Mouse (Mus musculus) kidney, embryonic 15.5 days (tissue): ENCODE measurements around the gene Zdhhc17. TPM values are rescaled to one million over a fixed set of nuclear protein-coding genes. Genes with fewer than 3 reads are reported as not detected.

ENCODE experiments used
- ATAC-seq: fragments of 200-750 bp; cut with Nextera tagmentation; replicated peaks from 2 replicates; pipeline ENCODE4 v1.8.0; 2017; ENCODE audit warnings: moderate TSS enrichment; ENCODE audit not compliant: low FRiP score
- H3K27ac ChIP-seq: fragments of 300-500 bp; sonication (generic); 2 replicates; pipeline ENCODE4 v1.5.1; 2015; ENCODE audit warnings: mild to moderate bottlenecking, inconsistent platforms
- H3K27me3 ChIP-seq: fragments of 300-500 bp; sonication (generic); 2 replicates; pipeline ENCODE4 v1.6.1; 2015; ENCODE audit warnings: inconsistent platforms
- H3K36me3 ChIP-seq: fragments of 300-500 bp; sonication (generic); 2 replicates; pipeline ENCODE4 v1.6.1; 2015; ENCODE audit warnings: inconsistent platforms
- H3K4me1 ChIP-seq: fragments of 300-500 bp; sonication (generic); 2 replicates; pipeline ENCODE4 v1.6.1; 2015; ENCODE audit warnings: inconsistent platforms
- H3K4me2 ChIP-seq: fragments of 300-500 bp; sonication (generic); 2 replicates; pipeline ENCODE4 v1.6.1; 2015; ENCODE audit warnings: moderate library complexity, mild to moderate bottlenecking, inconsistent platforms
- H3K4me3 ChIP-seq: fragments of 300-500 bp; sonication (generic); replicated peaks from 2 replicates; pipeline ENCODE4 v1.5.1; 2015; ENCODE audit warnings: mild to moderate bottlenecking, inconsistent platforms
- H3K9ac ChIP-seq: fragments of 300-500 bp; sonication (generic); 2 replicates; pipeline ENCODE4 v1.6.1; 2015; ENCODE audit warnings: mild to moderate bottlenecking, inconsistent platforms
- H3K9me3 ChIP-seq: fragments of 300-500 bp; sonication (generic); replicated peaks from 2 replicates; pipeline ENCODE4 v1.6.1; 2016; ENCODE audit warnings: inconsistent platforms
- WGBS: fragments of 180-500 bp; shearing (Covaris S2); methylation state at CpG from one replicate; pipeline ENCODE4 v1.1.7; 2015; ENCODE audit warnings: mixed read lengths; 5-methylcytosine and 5-hydroxymethylcytosine counted together
- polyA plus RNA-seq: library from polyadenylated mRNA; unstranded; fragments of >200 nt; fragmentation: Nextera tagmentation; extraction: Ambion mirVana; gene quantifications from 2 replicates; pipeline ENCODE4 v1.2.1, GENCODE M21; 2015

The Zdhhc17 gene
- polyA plus RNA-seq = 24.7 and 24.9 TPM in 2 replicates

DNA sequence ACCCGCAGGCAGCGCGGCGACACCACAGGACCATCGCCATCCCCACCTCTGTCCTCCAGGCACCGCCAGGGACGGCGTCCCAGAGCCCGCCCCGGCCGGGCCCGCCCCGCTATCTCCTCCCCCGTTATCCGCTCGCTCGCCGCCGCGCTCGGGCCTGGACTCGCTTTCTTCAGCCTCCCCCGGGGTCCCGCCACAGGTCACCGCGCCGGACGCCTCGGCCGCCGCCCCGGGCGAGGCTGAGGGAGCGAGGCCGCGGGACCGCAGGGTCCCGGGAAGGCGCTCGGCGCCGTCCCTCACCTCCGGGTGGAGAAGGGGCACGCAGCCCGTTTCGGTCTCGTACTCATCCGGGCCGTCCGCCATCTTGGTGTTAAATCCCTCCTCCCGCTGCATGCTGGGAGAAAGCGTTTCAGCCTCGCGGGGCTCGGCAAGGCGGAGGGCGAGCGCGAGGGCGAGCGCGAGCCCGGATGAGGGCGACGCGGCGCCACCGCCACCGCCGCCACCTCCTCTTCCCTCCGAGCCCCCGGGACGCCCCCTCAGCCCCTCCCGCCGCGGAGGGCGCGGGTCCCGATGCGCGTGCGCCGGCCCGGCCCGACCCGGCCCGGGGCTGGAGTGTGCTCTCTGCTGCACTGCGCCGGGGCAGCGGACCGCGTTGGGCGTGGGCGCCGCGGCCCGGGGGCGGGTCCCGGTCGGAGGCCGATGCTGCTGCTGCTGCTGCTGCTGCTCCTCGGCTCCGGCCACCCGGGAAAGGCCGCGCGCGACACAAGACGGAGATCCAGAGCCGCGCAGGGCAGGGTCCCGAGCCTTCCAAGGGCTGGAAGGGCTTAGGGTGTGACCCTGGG is at the start of gene Zdhhc17:
Zdhhc17 (minus strand) TSS at position 500 of the 839 bp plus-strand sequence.
- Histone ChIP-seq H3K27ac (peak within 1 kb of the TSS; percentile 99), H3K4me3 (peak within 1 kb of the TSS; percentile 89), H3K9ac (peak within 1 kb of the TSS; percentile 95), H3K9me3 (no peaks in the 10 kb centered on the region), H3K4me1 (peaks cover 21% of the 10 kb centered on the region), H3K36me3 (no peaks in the 10 kb centered on the region), H3K27me3 (no peaks in the 10 kb centered on the region), H3K4me2 (peak within 1 kb of the TSS; percentile 89)
- ATAC-seq = peak; percentile 94
- WGBS = under 1% methylated on average over 94 of the region's 112 CpGs

- no peaks in the 10 kb centered on the region for H3K4me1 ChIP-seq
- 54% methylated on average over 4 of the region's 4 CpGs for WGBS
- no peak for ATAC-seq
- H3K27ac ChIP-seq = no peak overlapping the region
- H3K9ac ChIP-seq = no peak overlapping the region
- H3K9me3 ChIP-seq = no peaks in the 10 kb centered on the region
- H3K36me3 ChIP-seq = no peaks in the 10 kb centered on the region
- no peak overlapping the region for H3K4me3 ChIP-seq
- H3K4me2 ChIP-seq = no peak overlapping the region
- no peaks in the 10 kb centered on the region for H3K27me3 ChIP-seq
Observed at GRCm38 (mm10) chr10:111055770-111056169, 45.8 kb upstream of the Zdhhc17 start.

- WGBS = 88% methylated on average over 3 of the region's 3 CpGs
- no peak overlapping the region for H3K27ac ChIP-seq
- H3K4me2 ChIP-seq = no peak overlapping the region
- no peaks in the 10 kb centered on the region for H3K9me3 ChIP-seq
- no peaks in the 10 kb centered on the region for H3K27me3 ChIP-seq
- H3K9ac ChIP-seq = no peak overlapping the region
- no peaks in the 10 kb centered on the region for H3K36me3 ChIP-seq
- no peak overlapping the region for H3K4me3 ChIP-seq
- ATAC-seq = no peak
- no peaks in the 10 kb centered on the region for H3K4me1 ChIP-seq
Observed at GRCm38 (mm10) chr10:111051606-111052005, 41.7 kb upstream of the Zdhhc17 start.

GRCm38 (mm10) chr10:111050511-111050910 is 40.6 kb upstream of the Zdhhc17 start:
- no peaks in the 10 kb centered on the region for H3K4me1 ChIP-seq
- WGBS = 72% methylated on average over 4 of the region's 4 CpGs
- no peak for ATAC-seq
- no peaks in the 10 kb centered on the region for H3K9me3 ChIP-seq
- H3K27ac ChIP-seq = no peak overlapping the region
- H3K4me3 ChIP-seq = no peak overlapping the region
- no peak overlapping the region for H3K4me2 ChIP-seq
- H3K9ac ChIP-seq = no peak overlapping the region
- H3K27me3 ChIP-seq = no peaks in the 10 kb centered on the region
- H3K36me3 ChIP-seq = no peaks in the 10 kb centered on the region

- Histone ChIP-seq H3K9me3 (no peaks in the 10 kb centered on the region; the same call in 1 of the 2 replicates), H3K4me2 (no peak overlapping the region), H3K27ac (no peak overlapping the region), H3K27me3 (no peaks in the 10 kb centered on the region), H3K9ac (no peak overlapping the region), H3K4me3 (no peak overlapping the region), H3K36me3 (no peaks in the 10 kb centered on the region), H3K4me1 (no peaks in the 10 kb centered on the region)
- no peak for ATAC-seq
- 72% methylated on average over 3 of the region's 3 CpGs for WGBS
Observed at GRCm38 (mm10) chr10:111050061-111050460, 40.1 kb upstream of the Zdhhc17 start.

DNA sequence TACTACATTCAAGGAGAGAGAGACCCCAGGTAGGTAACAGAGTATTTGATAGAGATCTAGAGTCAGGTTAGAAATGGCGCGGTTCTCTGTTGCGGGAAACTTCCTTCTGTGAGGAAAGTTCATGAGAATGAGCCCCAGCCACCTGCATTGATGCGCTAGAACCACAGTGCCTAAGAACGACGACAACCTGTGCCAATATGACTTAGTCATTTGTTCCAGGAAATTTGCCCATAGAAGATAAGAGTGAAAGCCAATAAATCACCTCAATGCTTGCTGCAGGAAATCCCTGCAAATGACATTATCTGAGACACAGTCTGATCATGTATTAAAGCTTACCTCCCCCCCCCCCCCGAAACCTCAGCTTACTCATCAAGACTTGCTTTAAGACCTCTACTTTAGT is 38.0 kb upstream of the Zdhhc17 start:
- Histone ChIP-seq H3K9ac (no peak overlapping the region), H3K4me2 (no peak overlapping the region), H3K4me3 (no peak overlapping the region), H3K4me1 (no peaks in the 10 kb centered on the region), H3K27ac (no peak overlapping the region), H3K36me3 (no peaks in the 10 kb centered on the region), H3K9me3 (peaks cover 8% of the 10 kb centered on the region; the same call in 1 of the 2 replicates), H3K27me3 (no peaks in the 10 kb centered on the region)
- ATAC-seq = no peak
- 77% methylated on average over 7 of the region's 7 CpGs for WGBS

GRCm38 (mm10) chr10:111040078-111040656 is 30.2 kb upstream of the Zdhhc17 start:
- WGBS = 79% methylated on average over 7 of the region's 7 CpGs
- Histone ChIP-seq H3K9ac (no peak overlapping the region), H3K36me3 (no peaks in the 10 kb centered on the region), H3K9me3 (peaks cover 8% of the 10 kb centered on the region; the same call in 1 of the 2 replicates), H3K4me3 (no peak overlapping the region), H3K4me2 (no peak overlapping the region), H3K4me1 (no peaks in the 10 kb centered on the region), H3K27me3 (no peaks in the 10 kb centered on the region), H3K27ac (no peak overlapping the region)
- no peak for ATAC-seq

DNA sequence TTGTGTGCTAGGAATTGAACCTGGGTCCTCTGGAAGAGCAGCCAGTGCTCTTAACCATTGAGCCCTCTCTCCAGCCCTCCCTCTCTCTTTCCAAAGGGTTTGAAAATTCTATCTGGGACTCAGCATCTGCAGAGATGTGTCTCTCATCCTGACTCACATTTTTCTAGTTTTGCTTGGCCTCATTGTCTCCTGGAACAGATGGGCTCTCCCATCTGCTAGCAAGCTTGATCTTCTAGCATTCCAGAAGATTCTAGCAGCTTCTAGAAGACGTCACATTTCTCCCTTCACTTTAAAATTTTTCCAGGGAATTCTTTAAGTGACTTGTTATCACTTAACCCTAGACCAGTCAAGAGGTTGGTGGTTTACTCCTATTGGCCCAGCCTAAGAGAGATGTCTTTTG is 26.9 kb upstream of the Zdhhc17 start:
- no peaks in the 10 kb centered on the region for H3K9me3 ChIP-seq
- H3K9ac ChIP-seq = no peak overlapping the region
- H3K36me3 ChIP-seq = no peaks in the 10 kb centered on the region
- WGBS = 74% methylated on average over 1 of the region's 1 CpGs
- H3K4me3 ChIP-seq = no peak overlapping the region
- H3K27ac ChIP-seq = no peak overlapping the region
- no peak overlapping the region for H3K4me2 ChIP-seq
- H3K4me1 ChIP-seq = no peaks in the 10 kb centered on the region
- no peaks in the 10 kb centered on the region for H3K27me3 ChIP-seq
- ATAC-seq = no peak

DNA sequence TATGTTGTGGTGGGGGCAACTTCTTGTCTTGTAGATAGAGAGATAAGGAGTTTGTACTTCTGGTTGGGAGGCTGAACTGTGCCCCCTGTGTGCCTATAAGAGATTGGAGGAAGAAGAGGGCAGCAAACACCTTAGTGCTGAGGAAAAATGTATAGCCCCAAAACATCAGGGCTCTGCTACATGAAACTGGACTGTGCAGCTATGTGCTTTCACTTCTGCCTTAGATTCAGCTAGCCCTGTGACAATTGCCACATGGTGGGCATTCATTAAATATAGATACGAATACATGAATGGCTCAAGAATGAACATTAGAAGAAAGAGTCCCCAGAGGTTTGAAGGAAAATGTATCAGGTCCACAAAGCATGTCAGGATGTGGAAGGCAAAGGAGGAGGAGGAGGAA is 25.2 kb upstream of the Zdhhc17 start:
- no peak overlapping the region for H3K4me2 ChIP-seq
- H3K9me3 ChIP-seq = no peaks in the 10 kb centered on the region
- no peak overlapping the region for H3K4me3 ChIP-seq
- H3K27ac ChIP-seq = no peak overlapping the region
- no peak overlapping the region for H3K9ac ChIP-seq
- H3K4me1 ChIP-seq = no peaks in the 10 kb centered on the region
- no peaks in the 10 kb centered on the region for H3K27me3 ChIP-seq
- 93% methylated on average over 1 of the region's 1 CpGs for WGBS
- no peaks in the 10 kb centered on the region for H3K36me3 ChIP-seq
- no peak for ATAC-seq

DNA sequence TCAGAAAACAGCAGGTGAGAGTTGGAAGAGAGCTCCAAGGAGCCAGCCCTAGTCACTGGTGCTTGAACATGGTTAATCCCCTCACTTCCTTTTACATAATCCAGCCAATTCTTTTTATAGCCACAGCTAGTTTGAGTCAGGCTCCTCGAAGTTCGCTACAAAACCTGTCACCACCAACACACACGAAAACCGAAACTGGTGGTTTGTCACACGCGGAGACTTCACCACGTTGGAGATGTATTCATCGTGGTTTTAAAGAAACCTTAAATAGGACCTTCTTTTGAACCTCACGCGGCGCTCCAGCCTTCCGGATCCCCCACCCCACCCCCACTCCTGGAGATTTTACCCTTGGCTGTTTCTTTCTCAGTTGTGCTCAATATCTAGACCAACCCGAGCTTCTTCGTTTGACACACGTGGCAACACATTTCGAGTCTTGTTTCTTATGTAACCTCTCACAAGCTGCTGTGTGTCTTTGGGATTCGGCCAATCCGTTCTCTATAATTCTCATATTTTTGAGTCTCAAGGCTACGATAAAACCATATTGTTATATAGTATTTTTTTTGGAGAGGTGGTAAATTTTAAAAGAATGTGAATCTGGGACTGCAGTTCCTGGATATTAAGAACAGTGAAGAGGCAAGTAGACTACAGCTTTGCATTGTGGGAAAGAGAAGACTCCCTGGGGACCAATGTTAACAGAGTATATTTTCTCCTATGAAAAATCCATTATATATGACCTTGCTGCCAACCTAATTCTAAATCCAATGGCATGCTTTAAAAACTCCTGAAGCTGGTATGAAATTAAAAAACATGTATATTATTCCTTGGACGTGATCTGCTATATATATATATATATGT is 21.8 kb upstream of the Zdhhc17 start:
- no peak for ATAC-seq
- no peaks in the 10 kb centered on the region for H3K36me3 ChIP-seq
- H3K4me3 ChIP-seq = peak overlapping the region; percentile 15
- H3K4me2 ChIP-seq = peak overlapping the region; percentile 47
- no peak overlapping the region for H3K9ac ChIP-seq
- no peaks in the 10 kb centered on the region for H3K27me3 ChIP-seq
- H3K9me3 ChIP-seq = no peaks in the 10 kb centered on the region
- no peak overlapping the region for H3K27ac ChIP-seq
- H3K4me1 ChIP-seq = no peaks in the 10 kb centered on the region
- WGBS = 45% methylated on average over 20 of the region's 20 CpGs

DNA sequence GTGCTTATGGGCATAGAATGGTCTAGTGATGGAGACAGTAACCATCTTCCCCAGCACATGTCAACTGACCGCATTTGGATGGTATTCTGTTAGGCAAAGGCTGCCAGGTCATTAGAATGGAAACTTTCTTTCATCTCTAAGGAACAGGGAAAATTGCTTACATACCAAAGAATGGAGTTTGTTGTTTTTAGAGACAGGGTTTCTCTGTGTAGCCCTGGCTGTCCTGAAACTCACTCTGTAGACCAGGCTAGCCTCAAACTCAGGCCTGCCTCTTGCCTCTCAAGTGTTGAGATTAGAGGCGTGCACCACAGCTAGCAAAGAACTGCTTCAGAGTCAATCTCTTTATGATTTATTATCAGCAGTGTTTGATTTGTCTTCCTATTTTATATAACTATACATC is 20.9 kb upstream of the Zdhhc17 start:
- whole genome bisulfite sequencing = 90% methylated on average over 2 of the region's 2 CpGs
- Histone ChIP-seq H3K9ac (no peak overlapping the region), H3K9me3 (no peaks in the 10 kb centered on the region), H3K4me1 (no peaks in the 10 kb centered on the region), H3K36me3 (no peaks in the 10 kb centered on the region), H3K27me3 (no peaks in the 10 kb centered on the region), H3K4me2 (no peak overlapping the region), H3K27ac (no peak overlapping the region), H3K4me3 (no peak overlapping the region)
- no peak for ATAC-seq

- WGBS = 79% methylated on average over 6 of the region's 6 CpGs
Observed at GRCm38 (mm10) chr10:111026106-111026505, 16.2 kb upstream of the Zdhhc17 start.

More at GRCm38 (mm10) chr10:111026106-111026505, 16.2 kb upstream of the Zdhhc17 start:
- no peak overlapping the region for H3K9ac ChIP-seq
- H3K36me3 ChIP-seq = no peaks in the 10 kb centered on the region
- ATAC-seq = no peak
- H3K4me1 ChIP-seq = no peaks in the 10 kb centered on the region
- no peak overlapping the region for H3K4me2 ChIP-seq
- H3K27me3 ChIP-seq = no peaks in the 10 kb centered on the region
- H3K4me3 ChIP-seq = no peak overlapping the region
- no peak overlapping the region for H3K27ac ChIP-seq
- H3K9me3 ChIP-seq = no peaks in the 10 kb centered on the region
